ENCODE assay signal across 8 mouse cellular contexts in the genomic region with DNA sequence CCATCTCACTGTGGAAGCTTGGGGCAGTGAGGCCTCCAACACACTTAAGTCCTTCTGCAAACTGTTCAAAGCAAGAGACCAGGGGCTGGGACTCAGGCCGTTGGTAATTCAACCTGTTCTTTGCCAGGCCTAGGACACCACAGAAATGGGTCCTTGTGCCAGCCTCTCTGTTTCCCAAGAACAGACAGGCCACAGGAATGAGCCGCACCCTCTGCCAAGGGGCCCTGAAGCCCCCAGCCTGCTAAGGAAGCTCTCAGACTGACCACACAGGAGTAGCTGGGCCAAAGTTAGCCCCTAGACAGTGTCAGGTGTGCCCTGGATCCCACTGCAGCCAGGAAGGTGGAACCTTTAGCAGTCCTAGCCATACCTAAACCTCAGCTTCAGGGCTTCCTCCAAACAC. TPM values are rescaled to one million over a fixed set of nuclear protein-coding genes. Genes with fewer than 3 reads are reported as not detected.
DNase-seq lines count a peak whose midpoint lies in the region; ATAC-seq and TF ChIP-seq lines count a peak whose summit lies in the region.

No protein-coding gene starts in this region.

- H3K36me3 ChIP-seq in testis, adult 2 months (ENCODE audit: control insufficient read depth, insufficient read depth, low read length): no peaks in the 10 kb centered on the region; the same call in 1 of the 2 replicates
- peaks cover 2% of the 10 kb centered on the region; the same call in 1 of the 2 replicates for H3K36me3 ChIP-seq in hindbrain, embryonic 15.5 days
- peaks cover 14% of the 10 kb centered on the region; the same call in 1 of the 2 replicates for H3K36me3 ChIP-seq in macrophage (ENCODE audit: inconsistent target)

- H3K4me3 ChIP-seq in testis, adult 2 months (ENCODE audit: control insufficient read depth, low read depth, low read length): peak overlapping the region; percentile 92
- H3K4me3 ChIP-seq in hindbrain, embryonic 15.5 days: peak overlapping the region; percentile 88
- H3K4me3 ChIP-seq in macrophage (ENCODE audit: inconsistent target): peak overlapping the region; percentile 49

- ATAC-seq in hindbrain, embryonic 15.5 days (ENCODE audit: low FRiP score, low read depth): no peak

- peaks cover 22% of the 10 kb centered on the region; the same call in 1 of the 2 replicates for H3K79me2 ChIP-seq in macrophage (ENCODE audit: inconsistent target)

- TF ChIP-seq CTCF in testis, adult 2 months (IDR thresholded peaks at IDR 0.05; ENCODE audit: control insufficient read depth, insufficient read depth, insufficient replicate concordance, low read depth, low read length): no peak

- no peaks in the 10 kb centered on the region for H3K27me3 ChIP-seq in testis, adult 2 months (ENCODE audit: control insufficient read depth, insufficient read depth, low read length)
- H3K27me3 ChIP-seq in hindbrain, embryonic 15.5 days: no peaks in the 10 kb centered on the region

- 63% methylated on average over 2 of the region's 2 CpGs for WGBS in hindbrain, embryonic 15.5 days
- 58% methylated on average over 2 of the region's 2 CpGs for WGBS in macrophage (ENCODE audit: missing documents)

- DNase-seq in adrenal gland, postnatal 14 days: peak; percentile 29
- no peak for DNase-seq in adrenal gland, postnatal 36 days
- no peak for DNase-seq in testis, postnatal 14 days (ENCODE audit: low spot score)
- DNase-seq in adipocyte (ENCODE audit: low spot score): no peak
- DNase-seq in urinary bladder, postnatal 36 days (ENCODE audit: low spot score in 2 of 2): no peak

- peaks cover 28% of the 10 kb centered on the region for H3K4me1 ChIP-seq in testis, adult 2 months (ENCODE audit: control insufficient read depth, insufficient read depth, low read length)
- peaks cover 54% of the 10 kb centered on the region for H3K4me1 ChIP-seq in hindbrain, embryonic 15.5 days (replicated peaks)

- peak overlapping the region; percentile 92 for H3K4me2 ChIP-seq in hindbrain, embryonic 15.5 days

- no peak for TF ChIP-seq POLR2A in testis, adult 2 months (IDR thresholded peaks at IDR 0.05; ENCODE audit: control insufficient read depth, low read depth, low read length)

- H3K9me3 ChIP-seq in hindbrain, embryonic 15.5 days: no peaks in the 10 kb centered on the region

- H3K27ac ChIP-seq in testis, adult 2 months (ENCODE audit: control insufficient read depth, insufficient read depth, low read depth, low read length): peak overlapping the region; percentile 76
- peak overlapping the region; percentile 90 for H3K27ac ChIP-seq in hindbrain, embryonic 15.5 days (replicated peaks)
- no peak overlapping the region for H3K27ac ChIP-seq in macrophage

- peak overlapping the region; percentile 73 for H3K9ac ChIP-seq in hindbrain, embryonic 15.5 days

RNA-seq across cellular contexts. Expression of a gene that starts 1.1 kb away (rescaled TPM):
- 145 and 158 TPM in 2 replicates for total RNA-seq in adrenal gland, postnatal 14 days (2021)
- total RNA-seq in adrenal gland, postnatal 36 days (2021): 100 to 1,000 TPM; 133 to 137 TPM
- polyA plus RNA-seq in testis, adult 2 months (2012; rRNA removed): 137 and 141 TPM in 2 replicates
- 33.5 and 34.2 TPM in 2 replicates for polyA plus RNA-seq in hindbrain, embryonic 15.5 days (2015; fragmentation: Nextera tagmentation; extraction: Ambion mirVana)
- 10 to 100 TPM in 15 of 26 experiments, 1 to 10 TPM in 11; 2.4 to 76.8 (median 12.6) TPM for total RNA-seq in macrophage (2018; cell fraction: chromatin; rRNA removed)
- total RNA-seq in macrophage (2018; cell fraction: cytosol; rRNA removed): 10 to 100 TPM in 25 of 26 experiments, 1 to 10 TPM in 1; 7.0 to 65.5 (median 17.4) TPM
- total RNA-seq in macrophage (2018; cell fraction: nucleus; rRNA removed): 10 to 100 TPM in 16 of 26 experiments, 1 to 10 TPM in 10; 5.2 to 65.4 (median 12.5) TPM
- polyA plus RNA-seq in macrophage (2018): 14.0 to 47.5 TPM (median 34.3 TPM) in 3 replicates

RNA-seq across cellular contexts. Expression of a gene that starts 17.1 kb away (rescaled TPM):
- 9.9 and 10.0 TPM in 2 replicates for total RNA-seq in adrenal gland, postnatal 14 days (2021)
- total RNA-seq in adrenal gland, postnatal 36 days (2021): 10 to 100 TPM in 1 of 2 experiments, 1 to 10 TPM in 1; 8.9 to 10.3 TPM
- 1.5 and 2.3 TPM in 2 replicates for polyA plus RNA-seq in testis, adult 2 months (2012; rRNA removed)
- polyA plus RNA-seq in hindbrain, embryonic 15.5 days (2015; fragmentation: Nextera tagmentation; extraction: Ambion mirVana): 13.5 and 14.5 TPM in 2 replicates
- total RNA-seq in macrophage (2018; cell fraction: chromatin; rRNA removed): 10 to 100 TPM in 22 of 26 experiments, 1 to 10 TPM in 4; 5.8 to 43.5 (median 15.7) TPM
- 10 to 100 TPM in 10 of 26 experiments, 1 to 10 TPM in 16; 3.0 to 13.4 (median 9.3) TPM for total RNA-seq in macrophage (2018; cell fraction: cytosol; rRNA removed)
- total RNA-seq in macrophage (2018; cell fraction: nucleus; rRNA removed): 10 to 100 TPM in 17 of 26 experiments, 1 to 10 TPM in 9; 5.4 to 33.4 (median 14.1) TPM
- 11.3 to 21.0 TPM (median 14.3 TPM) in 3 replicates for polyA plus RNA-seq in macrophage (2018)

RNA-seq across cellular contexts. Expression of a gene that starts 17.1 kb away (rescaled TPM):
- 35.4 and 47.0 TPM in 2 replicates for total RNA-seq in adrenal gland, postnatal 14 days (2021)
- total RNA-seq in adrenal gland, postnatal 36 days (2021): 1 to 10 TPM; 8.0 to 8.5 TPM
- 18.6 and 20.9 TPM in 2 replicates for polyA plus RNA-seq in testis, adult 2 months (2012; rRNA removed)
- polyA plus RNA-seq in hindbrain, embryonic 15.5 days (2015; fragmentation: Nextera tagmentation; extraction: Ambion mirVana): 0.45 and 0.77 TPM in 2 replicates
- total RNA-seq in macrophage (2018; cell fraction: chromatin; rRNA removed): 1 to 10 TPM in 7 of 26 experiments, under 1 TPM in 16, not detected in 3; 0.22 to 6.5 (median 0.79) TPM
- under 1 TPM in 8 of 26 experiments, not detected in 18; 0.04 to 0.74 (median 0.09) TPM for total RNA-seq in macrophage (2018; cell fraction: cytosol; rRNA removed)
- total RNA-seq in macrophage (2018; cell fraction: nucleus; rRNA removed): 1 to 10 TPM in 3 of 26 experiments, under 1 TPM in 10, not detected in 13; 0.17 to 2.6 (median 0.39) TPM
- polyA plus RNA-seq in macrophage (2018): 0.07 to 0.28 TPM in 2 of 3 replicates, not detected in the other

Comparison
In these comparisons a context has a peak if more than half of its experiments do, and no peak if none do; other contexts are left out.
1. RNA of a gene that starts 17.1 kb away (polyA plus RNA-seq): 18.6 to 20.9 TPM in testis, adult 2 months; 0.45 to 0.77 TPM in hindbrain, embryonic 15.5 days and 0.07 to 0.28 TPM in macrophage; every median in the first group is over 10 times any median in the second.
2. Peak in every context shown above with its lines, with median percentiles within 50 percentile points of each other: H3K4me3 ChIP-seq.